Comparison of ENCODE assay signal across 29 mouse cellular contexts in the genomic region with DNA sequence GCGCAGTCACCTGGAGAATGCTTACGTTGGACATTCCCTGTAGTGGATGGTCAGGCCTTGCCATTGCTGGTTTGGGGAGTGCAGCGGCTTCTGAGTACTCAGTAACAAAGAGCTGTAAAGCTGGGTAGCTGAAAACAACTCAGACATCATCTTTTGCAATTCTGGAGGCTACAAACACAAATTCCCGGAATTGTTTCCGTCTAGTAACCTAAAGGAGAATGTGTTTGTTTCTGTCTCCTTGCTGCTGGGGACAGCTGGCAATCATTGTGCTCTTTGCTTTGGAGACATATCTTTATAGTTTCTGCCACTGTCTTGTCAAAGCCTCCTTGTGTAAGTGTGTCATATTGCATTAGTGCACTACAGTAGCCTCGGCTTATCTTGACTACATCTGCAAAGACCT. TPM values are rescaled to one million over a fixed set of nuclear protein-coding genes. Genes with fewer than 3 reads are reported as not detected.
A peak's percentile ranks its signal among the peaks of the same experiment; 100 is the strongest.
DNase-seq lines count a peak whose midpoint lies in the region; ATAC-seq and TF ChIP-seq lines count a peak whose summit lies in the region.
"Had no signal": no experiment of that assay in that cellular context is flagged by ENCODE, and none has a peak within 500 bp of the region (broad histone marks: within the 10 kb centered on the region; RNA-seq: fewer than 3 reads in every experiment).

No protein-coding gene starts in this region.

- no peaks in the 10 kb centered on the region for H3K27me3 ChIP-seq in limb, embryonic 14.5 days (ENCODE audit: control insufficient read depth, insufficient read depth, low read length)
- peaks cover 30% of the 10 kb centered on the region for H3K27me3 ChIP-seq in limb, embryonic 10.5 days (ENCODE audit: low read depth, poor library complexity, severe bottlenecking)
- H3K27me3 ChIP-seq: CH12.LX; embryonic facial prominence, embryonic 13.5 days; forebrain, embryonic 13.5 days had no signal

- H3K4me2 ChIP-seq in limb, embryonic 14.5 days (replicated peaks; ENCODE audit: low read depth, low read length, severe bottlenecking), result no peak overlapping the region
- H3K4me2 ChIP-seq: embryonic facial prominence, embryonic 13.5 days had no signal

- no peak for ATAC-seq in limb, embryonic 14.5 days (ENCODE audit: low FRiP score, low read depth)
- no peak for ATAC-seq in granulocyte monocyte progenitor cell, adult 5-6 weeks (replicated peaks; ENCODE audit: poor library complexity, severe bottlenecking)
- ATAC-seq: forebrain, embryonic 13.5 days; hindbrain, embryonic 16.5 days had no signal

- 75% methylated on average over 6 of the region's 6 CpGs for WGBS in limb, embryonic 14.5 days
- 86% methylated on average over 6 of the region's 6 CpGs for WGBS in limb, embryonic 10.5 days

- intact Hi-C loops in heart, postnatal 10 days (cut with DNase I), result no loop called here

- no peaks in the 10 kb centered on the region for H3K36me3 ChIP-seq in limb, embryonic 14.5 days (ENCODE audit: control insufficient read depth, insufficient read depth, low read length)
- no peaks in the 10 kb centered on the region for H3K36me3 ChIP-seq in limb, embryonic 10.5 days
- H3K36me3 ChIP-seq: embryonic facial prominence, embryonic 10.5 days; embryonic facial prominence, embryonic 13.5 days; forebrain, embryonic 10.5 days; G1E; hindbrain, embryonic 10.5 days; hindbrain, embryonic 13.5 days had no signal

- H3K9ac ChIP-seq in limb, embryonic 14.5 days (ENCODE audit: low read depth, low read length, severe bottlenecking), result no peak overlapping the region
- H3K9ac ChIP-seq: embryonic facial prominence, embryonic 13.5 days; forebrain, embryonic 13.5 days; hindbrain, embryonic 13.5 days had no signal

- no peak for TF ChIP-seq POLR2A in limb, embryonic 14.5 days (IDR thresholded peaks at IDR 0.05; ENCODE audit: borderline replicate concordance, extremely low read depth, insufficient read depth, insufficient read length)

- H3K9me3 ChIP-seq in limb, embryonic 14.5 days (ENCODE audit: control insufficient read depth, low read length), result no peaks in the 10 kb centered on the region
- no peaks in the 10 kb centered on the region for H3K9me3 ChIP-seq in limb, embryonic 10.5 days (replicated peaks)
- H3K9me3 ChIP-seq: embryonic facial prominence, embryonic 10.5 days; embryonic facial prominence, embryonic 13.5 days; forebrain, embryonic 10.5 days; forebrain, embryonic 13.5 days; G1E; hindbrain, embryonic 10.5 days; hindbrain, embryonic 13.5 days had no signal

- no peak overlapping the region for H3K4me3 ChIP-seq in limb, embryonic 14.5 days (replicated peaks; ENCODE audit: low read length)
- H3K4me3 ChIP-seq in limb, embryonic 10.5 days, result no peak overlapping the region
- H3K4me3 ChIP-seq: embryonic facial prominence, embryonic 10.5 days; embryonic facial prominence, embryonic 13.5 days; forebrain, embryonic 10.5 days; forebrain, embryonic 13.5 days; hindbrain, embryonic 10.5 days; hindbrain, embryonic 13.5 days had no signal

- H3K27ac ChIP-seq in limb, embryonic 14.5 days (replicated peaks; ENCODE audit: low read depth, low read length), result 0 out of 2 replicates have a peak overlapping the region, but pooled peaks have one; percentile 34
- no peak overlapping the region for H3K27ac ChIP-seq in limb, embryonic 10.5 days
- H3K27ac ChIP-seq: embryonic facial prominence, embryonic 10.5 days; embryonic facial prominence, embryonic 13.5 days; forebrain, embryonic 10.5 days; forebrain, embryonic 13.5 days; hindbrain, embryonic 10.5 days; hindbrain, embryonic 13.5 days had no signal

- H3K4me1 ChIP-seq in limb, embryonic 14.5 days (ENCODE audit: control insufficient read depth, insufficient read depth, low read length), result peaks cover 11% of the 10 kb centered on the region; the same call in 1 of the 2 replicates
- peaks cover 9% of the 10 kb centered on the region for H3K4me1 ChIP-seq in limb, embryonic 10.5 days

- peak; percentile 42 for DNase-seq in heart, adult 11 months
- no peak for DNase-seq in heart, postnatal 10 days
- no peak for DNase-seq in limb, embryonic 14.5 days (ENCODE audit: low spot score)
- DNase-seq in limb, embryonic 10.5 days (ENCODE audit: low spot score), result no peak
- peak; percentile 17 for DNase-seq in retina, postnatal 1 day
- DNase-seq in retina, embryonic 14.5 days (ENCODE audit: low spot score), result no peak
- peak; percentile 40 for DNase-seq in yolk sac, embryonic 10.5 days (ENCODE audit: low spot score)
- DNase-seq: adrenal gland, adult 2 months; adrenal gland, postnatal 25 days; B cell, adult 2 months; cerebellum, adult 11-12 months; cerebellum, adult 8-10 months; cerebellum, postnatal 10 days; cerebellum, postnatal 36 days; embryo, embryonic 11 days; gastrocnemius, postnatal 10 days; gastrocnemius, postnatal 36 days; heart, adult 18-20 months; heart, postnatal 36 days had no signal

RNA-seq across cellular contexts. Expression of a gene that starts 50.6 kb away (rescaled TPM):
- 10 to 100 TPM; 26.8 to 27.1 TPM for total RNA-seq in heart, postnatal 10 days (2021)
- polyA plus RNA-seq in limb, embryonic 14.5 days (2012; rRNA removed), result 22.9 and 23.7 TPM in 2 replicates
- polyA plus RNA-seq in limb, embryonic 14.5 days (2014; fragmentation: Nextera tagmentation; extraction: Ambion mirVana), result 14.3 and 25.0 TPM in 2 replicates
- 7.6 and 9.8 TPM in 2 replicates for polyA plus RNA-seq in limb, embryonic 10.5 days (2016; fragmentation: Nextera tagmentation; extraction: Ambion mirVana)
- total RNA-seq in granulocyte monocyte progenitor cell, adult 5-6 weeks (2014; fragmentation: Nextera tagmentation), result 5.7 and 19.7 TPM in 2 replicates
- total RNA-seq in granulocyte monocyte progenitor cell, adult 5-6 weeks (2017), result 21.6 and 22.9 TPM in 2 replicates

Comparison
In these comparisons a context has a peak if more than half of its experiments do, and no peak if none do; other contexts are left out.
1. DNase-seq: peak in heart, adult 11 months (single experiment), retina, postnatal 1 day (single experiment) and yolk sac, embryonic 10.5 days (single experiment); none in heart, postnatal 10 days (0 of 2), limb, embryonic 14.5 days (single experiment), limb, embryonic 10.5 days (single experiment) and retina, embryonic 14.5 days (single experiment).